Mouse (Mus musculus) liver, adult 2 months (tissue): Measurements from ENCODE around the gene Slc2a3.

ENCODE experiments used
- CTCF ChIP-seq: fragments of 200-500 bp; IDR thresholded peaks from 2 replicates; pipeline ENCODE4 v1.5.1; 2011; ENCODE audit warnings: low read depth, low read length, control low read depth
- POLR2A ChIP-seq: fragments of 200-500 bp; IDR thresholded peaks from 2 replicates; pipeline ENCODE4 v1.6.1; 2011; ENCODE audit warnings: low read length, control low read depth; ENCODE audit not compliant: insufficient read depth; ENCODE audit errors: extremely low read depth

- TF ChIP-seq CTCF, result no peak
- no peak for TF ChIP-seq POLR2A
Observed at GRCm38 (mm10) chr6:122795254-122795935, 6.0 kb downstream of the Slc2a3 start.
